Mouse (Mus musculus) midbrain, embryonic 16.5 days (tissue): ENCODE data around the gene Wdr70. TPM values are rescaled to one million over a fixed set of nuclear protein-coding genes. Genes with fewer than 3 reads are reported as not detected.

Source experiments
- ATAC-seq: fragments of 200-750 bp; cut with Nextera tagmentation; 2 replicates; pipeline ENCODE4 v1.8.0; 2017; ENCODE audit warnings: moderate TSS enrichment
- H3K27ac ChIP-seq: fragments of 300-500 bp; sonication (generic); 2 replicates; pipeline ENCODE4 v1.5.1; 2014; ENCODE audit warnings: mild to moderate bottlenecking, low read length, mixed read lengths
- H3K27me3 ChIP-seq: fragments of 300-500 bp; sonication (generic); 2 replicates; pipeline ENCODE4 v1.6.1; 2014; ENCODE audit warnings: low read depth, low read length, mixed read lengths; ENCODE audit not compliant: control insufficient read depth, insufficient read depth
- H3K36me3 ChIP-seq: fragments of 300-500 bp; sonication (generic); 2 replicates; pipeline ENCODE4 v1.6.1; 2014; ENCODE audit warnings: mild to moderate bottlenecking, low read length, moderate library complexity, mixed read lengths; ENCODE audit not compliant: control insufficient read depth, insufficient read depth
- H3K4me1 ChIP-seq: fragments of 300-500 bp; sonication (generic); 2 replicates; pipeline ENCODE4 v1.6.1; 2014; ENCODE audit warnings: mild to moderate bottlenecking, low read length, mixed read lengths; ENCODE audit not compliant: control insufficient read depth, insufficient read depth
- H3K4me2 ChIP-seq: fragments of 300-500 bp; sonication (generic); 2 replicates; pipeline ENCODE4 v1.6.1; 2014; ENCODE audit warnings: mild to moderate bottlenecking, low read length, mixed read lengths
- H3K4me3 ChIP-seq: fragments of 300-500 bp; sonication (generic); 2 replicates; pipeline ENCODE4 v1.5.1; 2014; ENCODE audit warnings: low read depth, mild to moderate bottlenecking, low read length, moderate library complexity, mixed read lengths
- H3K9ac ChIP-seq: fragments of 300-500 bp; sonication (generic); 2 replicates; pipeline ENCODE4 v1.6.1; 2014; ENCODE audit warnings: low read depth, low read length, mixed read lengths
- H3K9me3 ChIP-seq: fragments of 300-500 bp; sonication (generic); replicated peaks from 2 replicates; pipeline ENCODE4 v1.6.1; 2014; ENCODE audit warnings: mild to moderate bottlenecking, low read length, mixed read lengths; ENCODE audit not compliant: control insufficient read depth, poor library complexity, severe bottlenecking
- WGBS: fragments of 180-500 bp; shearing (Covaris S2); extraction: QIAGEN DNeasy Blood & Tissue Kit; methylation state at CpG from one replicate; pipeline ENCODE4 v1.1.7; 2014; 5-methylcytosine and 5-hydroxymethylcytosine counted together
- polyA plus RNA-seq: library from polyadenylated mRNA; unstranded; fragments of >200 nt; fragmentation: Nextera tagmentation; extraction: Ambion mirVana; gene quantifications from 2 replicates; pipeline ENCODE4 v1.2.1, GENCODE M21; 2015

The Wdr70 gene
- polyA plus RNA-seq, 1 experiment from 2014 or later = 75.2 TPM

DNA sequence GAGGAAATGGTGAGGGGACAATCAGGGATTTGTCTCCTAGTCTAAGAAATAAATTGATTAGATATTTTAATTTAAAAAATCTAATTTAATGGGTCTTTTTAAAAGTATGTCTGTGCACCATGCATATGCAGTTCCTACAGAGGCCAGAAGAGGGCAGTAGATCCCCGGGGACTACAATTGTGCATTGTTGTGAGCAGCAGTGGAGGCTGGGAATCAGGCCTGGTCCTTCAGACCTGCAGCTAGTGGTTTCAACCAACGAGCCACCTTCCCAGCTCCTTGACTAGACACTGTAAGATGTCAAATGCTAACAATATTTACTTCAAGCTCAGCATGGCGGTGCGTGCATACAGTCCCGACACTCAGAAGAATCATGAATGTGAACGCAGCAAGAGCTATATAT is 199.7 kb downstream of the Wdr70 start:
- Histone ChIP-seq H3K27me3 (no peaks in the 10 kb centered on the region), H3K27ac (no peak overlapping the region), H3K9me3 (no peaks in the 10 kb centered on the region), H3K4me1 (no peaks in the 10 kb centered on the region), H3K36me3 (no peaks in the 10 kb centered on the region), H3K9ac (no peak overlapping the region), H3K4me2 (no peak overlapping the region), H3K4me3 (no peak overlapping the region)
- no peak for ATAC-seq
- WGBS = 94% methylated on average over 6 of the region's 6 CpGs

DNA sequence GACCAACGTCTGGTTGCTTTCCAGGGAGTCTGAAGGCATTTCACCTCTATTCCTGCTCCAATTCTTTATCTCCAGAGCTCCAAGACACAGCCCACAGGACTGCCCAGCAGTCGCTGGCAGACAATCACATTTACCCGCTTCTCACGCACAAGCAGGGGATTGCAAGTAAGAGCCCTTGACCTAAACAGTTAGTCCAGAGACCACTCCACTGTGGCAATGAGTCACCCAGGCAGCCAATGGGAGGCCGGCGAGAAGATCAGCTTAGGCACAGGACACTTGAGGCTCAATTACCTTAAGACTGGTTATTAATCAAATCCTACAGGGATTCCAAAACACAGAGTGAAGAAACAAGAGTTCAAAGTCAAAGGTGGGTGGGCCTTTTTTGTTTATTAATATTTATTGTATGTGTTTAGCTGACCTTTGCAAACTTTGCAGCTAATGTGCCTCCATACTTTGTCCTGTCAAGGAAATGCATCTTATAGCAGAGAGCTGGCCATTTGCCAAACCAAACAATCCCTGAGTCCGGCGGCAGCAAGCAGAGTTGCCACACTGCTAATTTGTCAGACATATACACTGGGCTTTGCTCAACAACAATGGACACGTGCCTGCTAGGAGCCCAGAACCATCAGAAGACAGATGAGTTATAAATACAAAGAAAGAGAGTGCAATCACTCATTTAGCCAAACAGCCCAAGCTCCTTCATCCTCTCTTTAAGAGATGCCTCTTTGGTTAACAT is 207.3 kb downstream of the Wdr70 start:
- no peak overlapping the region for H3K4me2 ChIP-seq
- ATAC-seq = no peak
- no peaks in the 10 kb centered on the region for H3K27me3 ChIP-seq
- no peaks in the 10 kb centered on the region for H3K36me3 ChIP-seq
- no peak overlapping the region for H3K27ac ChIP-seq
- H3K4me1 ChIP-seq = no peaks in the 10 kb centered on the region
- H3K4me3 ChIP-seq = no peak overlapping the region
- H3K9me3 ChIP-seq = no peaks in the 10 kb centered on the region
- H3K9ac ChIP-seq = no peak overlapping the region
- WGBS = 50% methylated on average over 9 of the region's 9 CpGs

DNA sequence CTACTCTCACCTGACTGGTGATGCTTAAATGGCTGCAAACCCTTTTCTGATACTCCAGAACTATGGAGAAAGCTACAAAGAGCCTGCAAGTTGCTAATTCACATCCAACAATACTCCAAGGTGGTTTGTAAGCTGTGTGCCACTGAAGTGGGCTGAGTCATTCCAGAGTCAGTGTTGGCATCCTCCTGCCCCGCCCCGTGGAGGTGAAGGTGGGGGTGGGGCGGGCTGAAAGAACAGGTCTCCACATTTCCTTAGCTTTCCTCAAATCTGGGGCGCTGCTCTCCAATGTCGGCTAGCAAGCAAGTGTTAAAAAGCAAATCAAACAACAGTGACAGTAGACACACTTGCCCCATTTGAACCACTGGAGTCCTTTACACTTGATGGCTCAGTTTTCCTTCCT is 208.7 kb downstream of the Wdr70 start:
- Histone ChIP-seq H3K27me3 (no peaks in the 10 kb centered on the region), H3K27ac (no peak overlapping the region), H3K9ac (no peak overlapping the region), H3K4me2 (no peak overlapping the region), H3K36me3 (no peaks in the 10 kb centered on the region), H3K9me3 (no peaks in the 10 kb centered on the region), H3K4me3 (no peak overlapping the region), H3K4me1 (no peaks in the 10 kb centered on the region)
- ATAC-seq = no peak
- 80% methylated on average over 5 of the region's 5 CpGs for WGBS

DNA sequence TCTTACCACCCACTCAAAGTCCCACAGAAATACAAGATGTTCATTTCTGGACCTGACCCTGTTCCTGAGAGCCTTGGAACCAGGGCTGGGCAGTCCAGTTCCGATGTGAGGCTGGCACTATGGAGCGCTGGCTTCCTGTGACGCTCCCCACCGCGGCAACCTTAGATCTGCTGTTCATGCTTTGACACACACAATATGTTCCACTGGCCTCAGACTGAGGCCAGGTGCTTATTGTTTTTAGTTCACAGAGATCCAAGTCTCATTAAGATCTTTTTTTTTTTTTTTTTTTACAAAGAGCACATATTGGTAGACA is 209.7 kb downstream of the Wdr70 start:
- Histone ChIP-seq H3K9ac (no peak overlapping the region), H3K27me3 (no peaks in the 10 kb centered on the region), H3K27ac (no peak overlapping the region), H3K4me3 (no peak overlapping the region), H3K4me2 (no peak overlapping the region), H3K4me1 (no peaks in the 10 kb centered on the region), H3K9me3 (no peaks in the 10 kb centered on the region), H3K36me3 (no peaks in the 10 kb centered on the region)
- ATAC-seq = no peak
- 43% methylated on average over 5 of the region's 5 CpGs for WGBS

DNA sequence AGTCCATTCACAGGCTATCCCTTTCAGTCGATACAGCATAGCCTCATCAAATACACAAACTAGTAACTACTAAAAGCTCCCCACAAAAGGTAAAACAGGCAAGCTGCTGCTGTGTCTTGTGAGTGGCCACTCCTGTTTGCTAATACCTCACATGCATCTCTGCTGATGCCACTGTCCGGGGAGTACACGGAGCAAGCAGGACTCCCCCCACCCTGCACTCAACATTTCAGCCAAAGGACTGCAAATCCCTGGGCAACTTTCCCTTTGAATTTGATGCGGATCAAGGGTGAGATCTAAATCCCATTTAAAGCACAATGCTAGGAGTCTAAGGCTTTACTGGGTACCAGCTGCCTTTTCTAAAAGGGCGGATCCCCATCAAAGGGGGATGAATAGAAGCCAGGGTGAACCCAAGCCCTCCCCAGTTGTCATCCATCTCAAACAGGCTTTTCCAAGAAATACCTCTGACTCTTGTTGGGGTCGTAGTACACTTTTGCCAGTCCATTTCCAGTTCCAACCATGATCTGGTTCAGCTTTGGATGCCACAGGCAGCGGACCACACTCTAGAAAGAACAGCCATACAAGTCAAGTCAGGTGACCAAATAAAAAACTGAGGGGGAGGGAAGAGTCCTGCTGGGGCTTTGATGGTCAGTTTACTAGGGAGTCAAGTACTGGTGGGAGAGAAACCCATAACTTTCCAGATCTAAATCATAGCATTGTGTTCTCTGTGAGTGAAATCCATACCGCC is 210.2 kb downstream of the Wdr70 start:
- no peak overlapping the region for H3K4me2 ChIP-seq
- no peak overlapping the region for H3K27ac ChIP-seq
- H3K27me3 ChIP-seq = no peaks in the 10 kb centered on the region
- H3K4me3 ChIP-seq = no peak overlapping the region
- no peak for ATAC-seq
- H3K9ac ChIP-seq = no peak overlapping the region
- no peaks in the 10 kb centered on the region for H3K36me3 ChIP-seq
- 20% methylated on average over 8 of the region's 8 CpGs for WGBS
- H3K9me3 ChIP-seq = no peaks in the 10 kb centered on the region
- no peaks in the 10 kb centered on the region for H3K4me1 ChIP-seq

DNA sequence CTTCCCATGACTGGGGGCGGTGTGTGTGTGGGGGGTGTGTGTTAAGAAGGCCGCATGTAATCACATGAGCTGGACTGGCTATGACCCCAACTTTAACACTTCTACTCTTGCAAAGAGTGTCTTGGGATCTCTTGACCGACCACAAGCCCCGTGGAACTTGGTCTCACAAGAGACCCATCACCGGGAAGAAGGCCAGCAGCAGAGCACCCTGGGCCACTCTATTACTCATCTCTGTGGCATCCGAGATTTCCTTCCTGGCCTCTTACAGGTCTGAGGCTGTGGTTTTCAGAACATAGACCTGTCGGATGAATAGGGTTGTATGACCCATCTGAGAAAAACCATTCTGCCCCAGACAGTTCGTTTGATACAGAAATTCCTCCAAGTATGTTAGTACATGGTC is 212.4 kb downstream of the Wdr70 start:
- H3K9me3 ChIP-seq = no peaks in the 10 kb centered on the region
- H3K4me3 ChIP-seq = no peak overlapping the region
- no peak overlapping the region for H3K9ac ChIP-seq
- no peak for ATAC-seq
- no peak overlapping the region for H3K27ac ChIP-seq
- 0 out of 2 replicates have a peak, but pooled peaks cover 1% of the 10 kb centered on the region for H3K36me3 ChIP-seq
- WGBS = 94% methylated on average over 8 of the region's 8 CpGs
- H3K4me2 ChIP-seq = no peak overlapping the region
- H3K27me3 ChIP-seq = no peaks in the 10 kb centered on the region
- H3K4me1 ChIP-seq = no peaks in the 10 kb centered on the region

DNA sequence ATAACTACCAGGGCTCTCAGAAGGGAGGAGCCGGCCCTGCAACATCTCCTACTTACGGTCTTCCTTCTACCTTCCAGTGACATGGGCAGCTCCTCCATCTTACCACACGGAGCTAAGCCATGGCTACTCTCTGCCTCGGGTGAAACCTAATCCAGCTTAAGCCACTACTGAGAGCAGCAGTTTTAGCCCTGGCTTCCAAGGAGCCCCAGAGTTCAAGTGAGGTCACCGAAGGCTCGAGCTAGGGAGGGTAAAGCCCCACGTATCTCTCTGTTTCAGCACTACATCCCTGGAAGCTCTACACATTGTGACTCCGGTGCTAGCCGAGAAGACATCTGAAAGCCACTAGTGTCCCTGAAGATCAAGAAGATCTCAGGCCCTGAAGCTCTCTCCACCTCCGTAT is 213.9 kb downstream of the Wdr70 start:
- ATAC-seq = no peak

DNA sequence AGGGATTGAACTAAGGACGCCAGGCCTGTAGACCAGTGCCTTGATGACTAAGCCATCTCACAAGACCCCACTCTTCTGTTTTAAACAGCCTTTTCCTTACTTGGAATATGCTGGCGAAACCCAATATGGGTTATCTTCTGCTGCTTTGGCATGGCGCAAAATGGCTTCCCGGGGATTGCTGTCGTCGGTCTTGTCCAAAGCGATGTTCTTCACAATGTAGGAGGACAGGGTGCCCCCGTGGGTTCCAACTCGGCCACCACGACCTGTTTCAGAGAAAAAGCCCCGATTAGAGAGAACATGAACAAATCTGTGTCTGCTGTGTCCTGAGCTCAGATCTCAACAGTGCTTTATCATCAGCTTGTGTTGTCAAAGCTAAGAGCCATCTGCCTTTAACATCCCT is 214.8 kb downstream of the Wdr70 start:
- H3K27me3 ChIP-seq = no peaks in the 10 kb centered on the region
- H3K4me3 ChIP-seq = no peak overlapping the region
- H3K9ac ChIP-seq = no peak overlapping the region
- H3K4me1 ChIP-seq = no peaks in the 10 kb centered on the region
- no peak for ATAC-seq
- 0 out of 2 replicates have a peak, but pooled peaks cover 2% of the 10 kb centered on the region for H3K36me3 ChIP-seq
- H3K4me2 ChIP-seq = no peak overlapping the region
- no peaks in the 10 kb centered on the region for H3K9me3 ChIP-seq
- WGBS = 94% methylated on average over 11 of the region's 11 CpGs
- no peak overlapping the region for H3K27ac ChIP-seq

More for the DNA sequence above, 213.9 kb downstream of the Wdr70 start:
- H3K9ac ChIP-seq = no peak overlapping the region
- no peaks in the 10 kb centered on the region for H3K4me1 ChIP-seq
- H3K27ac ChIP-seq = no peak overlapping the region
- no peak overlapping the region for H3K4me2 ChIP-seq
- H3K27me3 ChIP-seq = no peaks in the 10 kb centered on the region
- H3K4me3 ChIP-seq = no peak overlapping the region
- 36% methylated on average over 10 of the region's 10 CpGs for WGBS
- 0 out of 2 replicates have a peak, but pooled peaks cover 2% of the 10 kb centered on the region for H3K36me3 ChIP-seq
- H3K9me3 ChIP-seq = no peaks in the 10 kb centered on the region

DNA sequence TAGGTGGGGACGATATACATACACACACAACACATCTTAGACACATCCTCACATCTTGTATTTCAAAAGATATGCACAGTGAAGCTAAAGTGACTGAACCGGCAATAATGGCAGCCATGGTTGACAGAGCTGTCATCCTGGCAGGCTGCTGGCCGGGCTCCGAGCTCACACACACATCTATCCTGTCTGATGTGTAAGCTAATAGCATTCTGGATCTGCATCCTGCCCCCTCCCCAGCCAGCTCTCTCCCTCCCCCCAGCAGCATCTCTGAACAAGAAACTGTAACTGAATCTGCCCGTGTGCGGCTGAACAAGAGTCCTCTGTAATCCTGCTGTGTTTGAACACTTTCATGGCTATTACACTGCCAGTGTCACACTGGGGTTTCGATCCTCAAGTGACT is 219.1 kb downstream of the Wdr70 start:
- Histone ChIP-seq H3K4me2 (no peak overlapping the region), H3K27ac (no peak overlapping the region), H3K27me3 (no peaks in the 10 kb centered on the region), H3K4me3 (no peak overlapping the region), H3K36me3 (0 out of 2 replicates have a peak, but pooled peaks cover 2% of the 10 kb centered on the region), H3K9me3 (no peaks in the 10 kb centered on the region), H3K9ac (no peak overlapping the region), H3K4me1 (0 out of 2 replicates have a peak, but pooled peaks cover 2% of the 10 kb centered on the region)
- WGBS = 48% methylated on average over 7 of the region's 7 CpGs
- 0 out of 2 replicates have a peak, but pooled peaks have one; percentile 10 for ATAC-seq
